Mouse (Mus musculus) stomach, embryonic 14.5 days (tissue): ENCODE data around the gene Mkln1. TPM values are rescaled to one million over a fixed set of nuclear protein-coding genes. Genes with fewer than 3 reads are reported as not detected.

ENCODE experiments used
- polyA plus RNA-seq: library from polyadenylated mRNA; unstranded; fragments of >200 nt; fragmentation: Nextera tagmentation; extraction: Ambion mirVana; gene quantifications from 2 replicates; pipeline ENCODE4 v1.2.1, GENCODE M21; 2014

Mkln1 gene
- polyA plus RNA-seq, 1 experiment from 2014 or later: 186 TPM

Other genes starting within 250 kb of the Mkln1 start
- 20.8 and 23.6 TPM in 2 replicates for gene Podxl, start 165.2 kb downstream of the Mkln1 start, polyA plus RNA-seq